Mouse (Mus musculus) liver, embryonic 16.5 days (tissue): ENCODE results near the gene Chid1. TPM values are rescaled to one million over a fixed set of nuclear protein-coding genes. Genes with fewer than 3 reads are reported as not detected.

Experiments
- ATAC-seq: fragments of 200-750 bp; cut with Nextera tagmentation; 2 replicates; pipeline ENCODE4 v1.8.0; 2017; ENCODE audit warnings: low read depth, mild to moderate bottlenecking, moderate number of reproducible peaks, moderate library complexity
- H3K27ac ChIP-seq: fragments of 300-500 bp; sonication (generic); 2 replicates; pipeline ENCODE4 v1.5.1; 2014; ENCODE audit warnings: mild to moderate bottlenecking, low read length
- H3K27me3 ChIP-seq: fragments of 300-500 bp; sonication (generic); 2 replicates; pipeline ENCODE4 v1.6.1; 2014; ENCODE audit warnings: low read depth, low read length, mixed read lengths; ENCODE audit not compliant: control insufficient read depth, insufficient read depth
- H3K36me3 ChIP-seq: fragments of 300-500 bp; sonication (generic); 2 replicates; pipeline ENCODE4 v1.6.1; 2014; ENCODE audit warnings: mild to moderate bottlenecking; ENCODE audit not compliant: control insufficient read depth, insufficient read depth
- H3K4me1 ChIP-seq: fragments of 300-500 bp; sonication (generic); 2 replicates; pipeline ENCODE4 v1.6.1; 2014; ENCODE audit warnings: low read depth, low read length, mixed read lengths; ENCODE audit not compliant: control insufficient read depth
- H3K4me2 ChIP-seq: fragments of 300-500 bp; sonication (generic); 2 replicates; pipeline ENCODE4 v1.6.1; 2014; ENCODE audit warnings: low read depth, low read length, mixed read lengths
- H3K4me3 ChIP-seq: fragments of 300-500 bp; sonication (generic); 2 replicates; pipeline ENCODE4 v1.5.1; 2014; ENCODE audit warnings: low read depth, mild to moderate bottlenecking, low read length
- H3K9ac ChIP-seq: fragments of 300-500 bp; sonication (generic); 2 replicates; pipeline ENCODE4 v1.6.1; 2014; ENCODE audit warnings: low read depth, low read length
- H3K9me3 ChIP-seq: fragments of 300-500 bp; sonication (generic); replicated peaks from 2 replicates; pipeline ENCODE4 v1.6.1; 2016; ENCODE audit warnings: low read length; ENCODE audit not compliant: control insufficient read depth
- WGBS: fragments of 180-500 bp; shearing (Covaris S2); extraction: QIAGEN DNeasy Blood & Tissue Kit; methylation state at CpG from one replicate; pipeline ENCODE4 v1.1.7; 2014; ENCODE audit not compliant: insufficient replicate concordance; 5-methylcytosine and 5-hydroxymethylcytosine counted together
- polyA plus RNA-seq: library from polyadenylated mRNA; unstranded; fragments of >200 nt; fragmentation: Nextera tagmentation; extraction: Ambion mirVana; gene quantifications from 2 replicates; pipeline ENCODE4 v1.2.1, GENCODE M21; 2015

The Chid1 gene
- polyA plus RNA-seq, 1 experiment from 2014 or later = 25.3 TPM

- H3K27ac ChIP-seq = no peak overlapping the region
- peaks cover 8% of the 10 kb centered on the region; the same call in 1 of the 2 replicates for H3K36me3 ChIP-seq
- peaks cover 22% of the 10 kb centered on the region for H3K27me3 ChIP-seq
- H3K9me3 ChIP-seq = no peaks in the 10 kb centered on the region
- ATAC-seq = no peak
- H3K9ac ChIP-seq = no peak overlapping the region
- WGBS = 72% methylated on average over 1 of the region's 1 CpGs
- peaks cover 14% of the 10 kb centered on the region for H3K4me1 ChIP-seq
- no peak overlapping the region for H3K4me3 ChIP-seq
- H3K4me2 ChIP-seq = no peak overlapping the region
Observed at GRCm38 (mm10) chr7:141486239-141486638, 53.4 kb downstream of the Chid1 start.

GRCm38 (mm10) chr7:141485606-141486005, 54.1 kb downstream of the Chid1 start:
- no peak for ATAC-seq
- Histone ChIP-seq H3K27me3 (peaks cover 26% of the 10 kb centered on the region), H3K9me3 (no peaks in the 10 kb centered on the region), H3K4me1 (peaks cover 20% of the 10 kb centered on the region), H3K9ac (no peak overlapping the region), H3K27ac (no peak overlapping the region), H3K4me2 (no peak overlapping the region), H3K36me3 (peaks cover 7% of the 10 kb centered on the region; the same call in 1 of the 2 replicates), H3K4me3 (no peak overlapping the region)
- 74% methylated on average over 2 of the region's 2 CpGs for WGBS

GRCm38 (mm10) chr7:141485186-141485585, 54.5 kb downstream of the Chid1 start:
- no peak for ATAC-seq
- H3K4me2 ChIP-seq = no peak overlapping the region
- peaks cover 26% of the 10 kb centered on the region for H3K27me3 ChIP-seq
- H3K36me3 ChIP-seq = peaks cover 6% of the 10 kb centered on the region; the same call in 1 of the 2 replicates
- peaks cover 23% of the 10 kb centered on the region for H3K4me1 ChIP-seq
- H3K9me3 ChIP-seq = no peaks in the 10 kb centered on the region
- no peak overlapping the region for H3K4me3 ChIP-seq
- no peak overlapping the region for H3K9ac ChIP-seq
- H3K27ac ChIP-seq = no peak overlapping the region
- WGBS = 51% methylated on average over 2 of the region's 2 CpGs

- Histone ChIP-seq H3K4me3 (no peak overlapping the region), H3K27me3 (peaks cover 26% of the 10 kb centered on the region), H3K27ac (no peak overlapping the region), H3K4me2 (no peak overlapping the region), H3K4me1 (peaks cover 23% of the 10 kb centered on the region), H3K9ac (no peak overlapping the region), H3K9me3 (no peaks in the 10 kb centered on the region), H3K36me3 (peaks cover 6% of the 10 kb centered on the region; the same call in 1 of the 2 replicates)
- WGBS = 69% methylated on average over 5 of the region's 5 CpGs
- ATAC-seq = no peak
Observed at GRCm38 (mm10) chr7:141484186-141485120, 55.2 kb downstream of the Chid1 start.

- no peaks in the 10 kb centered on the region for H3K9me3 ChIP-seq
- ATAC-seq = no peak
- H3K4me1 ChIP-seq = peaks cover 27% of the 10 kb centered on the region
- 61% methylated on average over 6 of the region's 6 CpGs for WGBS
- peaks cover 6% of the 10 kb centered on the region; the same call in 1 of the 2 replicates for H3K36me3 ChIP-seq
- peaks cover 26% of the 10 kb centered on the region for H3K27me3 ChIP-seq
- no peak overlapping the region for H3K27ac ChIP-seq
- no peak overlapping the region for H3K4me3 ChIP-seq
- no peak overlapping the region for H3K4me2 ChIP-seq
- no peak overlapping the region for H3K9ac ChIP-seq
Observed at GRCm38 (mm10) chr7:141483114-141483653, 56.5 kb downstream of the Chid1 start.

- H3K9me3 ChIP-seq = no peaks in the 10 kb centered on the region
- no peak overlapping the region for H3K27ac ChIP-seq
- H3K4me3 ChIP-seq = peak overlapping the region; percentile 55
- peak overlapping the region; percentile 31; the same call in 1 of the 2 replicates for H3K9ac ChIP-seq
- H3K27me3 ChIP-seq = peaks cover 26% of the 10 kb centered on the region
- no peak for ATAC-seq
- H3K36me3 ChIP-seq = peaks cover 6% of the 10 kb centered on the region; the same call in 1 of the 2 replicates
- WGBS = 52% methylated on average over 11 of the region's 11 CpGs
- H3K4me1 ChIP-seq = peaks cover 33% of the 10 kb centered on the region
- peak overlapping the region; percentile 77 for H3K4me2 ChIP-seq
Observed at GRCm38 (mm10) chr7:141482531-141483024, 57.1 kb downstream of the Chid1 start.

GRCm38 (mm10) chr7:141481498-141482401, 57.9 kb downstream of the Chid1 start:
- peaks cover 42% of the 10 kb centered on the region for H3K4me1 ChIP-seq
- peak overlapping the region; percentile 31 for H3K9ac ChIP-seq
- H3K4me3 ChIP-seq = peak overlapping the region; percentile 55

GRCm38 (mm10) chr7:141480842-141481497, 58.7 kb downstream of the Chid1 start:
- H3K4me2 ChIP-seq = peak overlapping the region; percentile 77
- ATAC-seq = peak; percentile 40
- H3K4me1 ChIP-seq = peaks cover 49% of the 10 kb centered on the region
- 5% methylated on average over 10 of the region's 10 CpGs for WGBS
- no peaks in the 10 kb centered on the region for H3K9me3 ChIP-seq
- peaks cover 26% of the 10 kb centered on the region for H3K27me3 ChIP-seq
- 0 out of 2 replicates have a peak, but pooled peaks cover under 1% of the 10 kb centered on the region for H3K36me3 ChIP-seq
- peak overlapping the region; percentile 55; the same call in 1 of the 2 replicates for H3K4me3 ChIP-seq
- no peak overlapping the region for H3K27ac ChIP-seq
- H3K9ac ChIP-seq = no peak overlapping the region

More at GRCm38 (mm10) chr7:141481498-141482401, 57.9 kb downstream of the Chid1 start:
- Histone ChIP-seq H3K4me2 (peak overlapping the region; percentile 77), H3K9me3 (no peaks in the 10 kb centered on the region), H3K36me3 (peaks cover 6% of the 10 kb centered on the region; the same call in 1 of the 2 replicates), H3K27ac (no peak overlapping the region), H3K27me3 (peaks cover 26% of the 10 kb centered on the region)
- no peak for ATAC-seq
- 3% methylated on average over 70 of the region's 81 CpGs for WGBS
